Mouse (Mus musculus) cerebellum, adult 8-10 months (tissue): Measurements from ENCODE around the gene Itgb1bp1.

ENCODE experiments used
- DNase-seq: peaks from one replicate; pipeline ENCODE4 v3.0.0; 2022

The Itgb1bp1 gene

GRCm38 (mm10) chr12:21234560-21234959 is 51.5 kb downstream of the Itgb1bp1 start:
- DNase-seq, result no peak

GRCm38 (mm10) chr12:21233727-21234126 is 52.4 kb downstream of the Itgb1bp1 start:
- DNase-seq, result no peak

GRCm38 (mm10) chr12:21229076-21229918 is 56.8 kb downstream of the Itgb1bp1 start:
- DNase-seq, result no peak

- DNase-seq, result no peak
These were observed 57.4 kb downstream of the Itgb1bp1 start for GRCm38 (mm10) chr12:21228650-21229049.

- DNase-seq, result peak; percentile 62
These were observed 58.8 kb downstream of the Itgb1bp1 start for GRCm38 (mm10) chr12:21227076-21227980.

- DNase-seq, result no peak
These were observed 59.8 kb downstream of the Itgb1bp1 start for GRCm38 (mm10) chr12:21226316-21226715.

GRCm38 (mm10) chr12:21225358-21225757 is 60.7 kb downstream of the Itgb1bp1 start:
- DNase-seq, result no peak

- no peak for DNase-seq
These were observed 62.2 kb downstream of the Itgb1bp1 start for GRCm38 (mm10) chr12:21223923-21224322.

- DNase-seq, result no peak
These were observed 65.5 kb downstream of the Itgb1bp1 start for GRCm38 (mm10) chr12:21220596-21220995.

GRCm38 (mm10) chr12:21217776-21218444 is 68.2 kb downstream of the Itgb1bp1 start:
- DNase-seq, result no peak

- DNase-seq, result no peak
These were observed 71.4 kb downstream of the Itgb1bp1 start for GRCm38 (mm10) chr12:21214551-21215165.

- no peak for DNase-seq
These were observed 73.2 kb downstream of the Itgb1bp1 start for GRCm38 (mm10) chr12:21212876-21213275.

- no peak for DNase-seq
These were observed 76.8 kb downstream of the Itgb1bp1 start for GRCm38 (mm10) chr12:21209273-21209672.

- no peak for DNase-seq
These were observed 77.8 kb downstream of the Itgb1bp1 start for GRCm38 (mm10) chr12:21208172-21208795.

GRCm38 (mm10) chr12:21207422-21207821 is 78.7 kb downstream of the Itgb1bp1 start:
- no peak for DNase-seq

GRCm38 (mm10) chr12:21205799-21206198 is 80.3 kb downstream of the Itgb1bp1 start:
- no peak for DNase-seq

GRCm38 (mm10) chr12:21204701-21205312 is 81.3 kb downstream of the Itgb1bp1 start:
- no peak for DNase-seq

GRCm38 (mm10) chr12:21201485-21202269 is 84.4 kb downstream of the Itgb1bp1 start:
- no peak for DNase-seq

GRCm38 (mm10) chr12:21200613-21201012 is 85.5 kb downstream of the Itgb1bp1 start:
- DNase-seq, result no peak

GRCm38 (mm10) chr12:21196420-21196819 is 89.7 kb downstream of the Itgb1bp1 start:
- no peak for DNase-seq

GRCm38 (mm10) chr12:21195497-21195896 is 90.6 kb downstream of the Itgb1bp1 start:
- DNase-seq, result no peak
